Mouse (Mus musculus) lung, postnatal 10 days (tissue): ENCODE results near the gene 6430548M08Rik.

Experiments
- DNase-seq: peaks from one replicate; pipeline ENCODE4 v3.0.0; 2021

6430548M08Rik gene

DNA sequence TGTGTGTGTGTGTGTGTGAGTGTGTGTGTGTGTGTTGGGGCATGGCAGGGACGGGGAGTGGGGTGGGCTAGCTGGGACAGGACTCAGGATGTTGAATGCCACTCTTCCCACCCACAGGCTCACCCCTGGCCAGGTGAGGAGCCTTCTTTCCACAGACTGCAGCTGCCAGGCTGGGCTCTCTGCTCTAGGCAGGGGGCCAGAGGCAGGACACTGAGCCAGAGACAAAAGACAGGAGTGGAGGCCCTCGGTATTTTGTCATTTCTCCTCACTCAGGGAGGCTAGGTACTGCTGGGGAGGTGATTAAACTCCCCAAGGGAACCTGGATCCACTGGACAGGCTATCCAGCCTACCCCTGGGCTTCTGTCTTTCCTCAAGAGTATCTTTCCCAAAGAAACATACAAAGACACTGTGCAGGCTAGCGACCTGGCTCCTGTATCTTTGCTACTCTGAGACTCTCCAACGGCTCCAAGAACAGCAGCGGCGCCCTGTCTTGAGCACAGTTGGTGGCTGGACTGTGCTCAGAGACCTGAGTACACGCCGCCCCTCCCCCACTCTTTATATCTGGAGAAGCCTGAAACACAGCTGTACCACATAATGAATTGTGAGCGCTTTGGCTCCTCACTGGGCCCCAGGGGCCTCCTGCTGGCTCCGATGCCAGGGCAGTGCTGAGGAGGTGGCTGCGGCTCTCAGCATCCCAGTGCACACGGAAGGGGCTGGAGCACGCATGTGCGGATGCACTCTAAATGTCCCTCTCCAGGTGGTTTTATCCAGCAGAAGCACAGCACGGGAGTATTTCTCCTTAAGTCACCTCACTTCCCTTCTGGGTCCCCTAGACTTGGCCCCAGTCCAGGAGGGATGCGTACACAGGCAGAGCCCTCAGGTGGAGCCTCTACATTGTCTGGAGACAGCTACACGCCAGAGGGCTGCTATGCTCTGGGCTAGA is 71.2 kb downstream of the 6430548M08Rik start:
- DNase-seq = peak; percentile 64

DNA sequence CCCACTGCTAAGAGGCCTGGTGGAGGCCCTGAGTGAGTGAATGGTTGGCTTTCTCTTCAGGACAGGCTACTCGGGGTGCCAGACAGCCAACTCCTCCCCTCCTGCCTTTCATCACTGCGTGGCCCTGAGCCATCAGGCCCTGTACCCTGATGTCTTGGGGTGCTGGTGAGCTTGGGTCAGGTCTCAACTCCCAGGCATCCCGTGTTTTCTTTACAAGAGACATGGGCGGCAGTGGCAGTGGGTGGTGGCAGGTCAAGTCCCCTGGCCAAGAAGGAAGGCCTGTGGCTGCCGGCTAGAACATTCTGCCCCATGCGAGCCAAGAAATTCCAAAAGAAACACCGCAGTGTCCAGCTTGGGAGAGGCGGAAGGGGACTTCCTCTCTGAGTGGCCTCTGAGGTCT is 72.5 kb downstream of the 6430548M08Rik start:
- peak; percentile 77 for DNase-seq

DNA sequence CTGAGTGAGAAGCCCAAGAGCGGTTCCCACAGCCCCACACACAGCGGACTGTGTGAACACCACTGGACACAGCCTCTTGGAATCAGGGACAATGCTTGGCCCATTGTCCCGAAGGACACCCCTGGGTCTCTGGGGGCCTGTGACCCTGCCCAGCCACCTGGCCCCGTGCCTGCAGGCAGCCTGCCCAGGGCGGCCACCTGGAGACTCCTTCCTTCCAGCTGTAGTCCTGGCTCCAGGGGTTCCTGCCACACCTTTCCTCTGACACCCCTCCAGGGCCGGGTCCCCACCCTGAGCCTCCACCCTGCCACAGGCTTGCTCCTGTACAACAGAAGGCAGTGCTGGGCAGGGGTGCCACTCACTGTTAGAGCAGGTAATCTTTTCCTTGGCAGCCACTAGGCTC is 74.6 kb downstream of the 6430548M08Rik start:
- peak; percentile 53 for DNase-seq

DNA sequence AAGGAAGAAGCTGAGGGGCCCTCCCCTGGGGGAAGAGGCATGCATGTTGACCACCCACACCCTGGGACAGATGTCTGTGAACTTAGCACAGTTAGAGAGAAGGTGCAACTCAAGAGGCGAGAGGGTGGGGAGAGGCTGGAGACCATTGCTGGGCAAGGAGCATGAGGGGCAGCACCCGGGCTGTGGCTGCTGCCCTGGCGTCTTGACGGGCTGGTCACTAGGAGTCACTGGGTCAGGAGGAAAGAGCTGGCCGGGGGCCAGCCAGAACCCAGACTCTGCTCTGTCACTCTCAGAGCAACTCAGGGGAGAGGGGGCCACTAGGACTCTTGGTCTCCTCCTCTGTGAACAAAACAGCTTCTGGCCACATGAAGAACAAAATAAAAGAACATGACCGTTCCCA is 75.5 kb downstream of the 6430548M08Rik start:
- DNase-seq = no peak

DNA sequence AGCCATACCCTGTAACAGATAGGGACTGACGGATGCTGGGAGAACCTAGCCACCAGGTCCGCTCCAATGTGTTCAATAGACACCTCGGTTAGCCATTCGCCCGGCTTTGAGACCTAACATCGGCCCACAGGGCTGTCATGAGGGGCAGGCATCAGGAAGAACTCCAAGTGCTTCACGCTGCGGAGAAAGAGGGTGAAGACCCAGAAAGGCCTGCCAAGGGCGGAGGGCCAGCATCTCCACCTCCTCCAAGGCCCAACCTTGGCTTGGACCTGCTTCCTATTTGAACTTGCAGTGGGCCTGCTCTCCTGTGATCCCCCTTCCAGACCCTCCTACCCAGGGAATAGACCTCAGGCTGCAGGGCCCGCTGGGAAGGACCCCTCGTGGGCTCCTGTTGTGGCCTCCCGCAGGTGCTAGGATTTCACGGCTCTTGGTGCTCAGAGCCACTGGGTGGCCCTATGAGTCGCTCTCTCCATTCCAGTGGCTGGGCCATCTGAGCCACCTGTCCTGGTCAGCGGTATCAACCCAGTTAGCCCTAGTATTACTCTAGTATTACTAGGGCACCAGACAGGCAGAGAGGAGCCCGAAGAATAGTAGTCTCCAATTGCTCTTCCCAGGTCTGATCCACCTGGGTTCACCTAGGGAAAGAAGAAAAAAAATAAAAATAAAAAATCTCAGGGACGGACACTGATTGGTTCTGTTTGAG is 76.3 kb downstream of the 6430548M08Rik start:
- DNase-seq = no peak

DNA sequence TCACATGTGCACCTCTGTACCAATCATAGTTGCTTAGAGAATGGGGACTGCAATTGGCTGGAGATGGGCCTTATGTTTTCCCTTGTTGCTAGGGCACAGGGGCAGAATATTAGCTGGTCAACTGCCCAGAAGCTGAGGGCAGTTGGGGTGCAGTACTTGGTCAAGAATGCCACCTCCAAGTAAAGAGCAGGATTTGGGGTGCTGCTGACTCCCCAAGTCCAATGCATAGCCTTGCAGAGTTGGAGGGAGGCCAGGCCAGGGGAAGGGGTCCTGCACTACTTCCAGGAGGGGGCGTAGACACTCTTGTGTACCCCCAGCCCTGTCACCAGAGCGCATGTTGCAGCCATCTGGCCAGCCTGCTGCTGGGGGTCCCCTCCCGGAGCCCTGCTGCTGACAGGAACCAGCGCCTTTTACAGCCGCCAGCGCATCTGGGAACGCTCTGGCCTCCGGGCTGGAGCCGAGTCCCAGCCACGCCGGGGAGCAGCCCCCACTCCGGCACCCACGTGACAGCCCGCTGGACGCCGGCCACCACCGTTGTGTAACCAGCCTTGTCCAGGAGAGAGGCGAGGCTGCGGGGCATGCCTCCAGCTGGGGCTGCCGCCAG is 77.0 kb downstream of the 6430548M08Rik start:
- DNase-seq = peak; percentile 98

DNA sequence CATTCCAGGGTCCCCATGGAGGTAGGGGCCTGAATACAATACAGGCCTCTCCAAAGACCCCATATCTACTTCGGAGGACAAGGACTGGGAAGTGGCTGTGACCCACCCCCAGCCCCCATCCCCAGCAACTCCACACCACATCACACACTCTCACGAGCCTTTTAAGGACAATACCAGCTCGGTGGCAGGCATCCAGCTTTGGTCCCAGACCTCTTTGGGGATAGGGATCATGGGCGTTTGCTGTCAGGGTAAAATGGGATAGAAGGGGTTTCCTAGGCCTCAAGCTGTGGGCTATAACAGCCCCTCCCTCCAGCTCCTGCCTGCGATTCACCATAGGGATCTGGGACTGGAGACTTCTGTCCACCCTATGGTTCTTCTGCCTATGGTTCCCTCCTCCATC is 77.7 kb downstream of the 6430548M08Rik start:
- no peak for DNase-seq

DNA sequence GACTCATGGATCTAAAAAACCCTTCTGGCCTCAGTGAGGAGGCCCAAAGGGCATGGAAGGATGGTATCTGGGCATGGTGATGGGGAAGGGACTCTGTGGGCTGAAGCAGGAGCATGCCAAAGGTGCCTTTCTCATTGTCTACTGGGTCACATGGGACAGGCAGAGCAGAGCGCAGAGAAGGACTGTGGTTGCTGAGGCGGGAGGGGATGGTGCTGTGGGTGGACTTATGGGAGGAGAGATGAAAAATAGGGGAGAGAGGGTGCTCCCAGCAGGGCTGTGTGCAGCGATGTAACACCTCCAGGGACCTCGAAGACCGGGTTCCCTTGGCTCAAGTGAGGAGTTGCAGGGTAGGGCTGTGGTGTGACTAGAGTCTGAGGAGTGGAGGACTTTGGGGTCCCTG is 78.2 kb downstream of the 6430548M08Rik start:
- no peak for DNase-seq

DNA sequence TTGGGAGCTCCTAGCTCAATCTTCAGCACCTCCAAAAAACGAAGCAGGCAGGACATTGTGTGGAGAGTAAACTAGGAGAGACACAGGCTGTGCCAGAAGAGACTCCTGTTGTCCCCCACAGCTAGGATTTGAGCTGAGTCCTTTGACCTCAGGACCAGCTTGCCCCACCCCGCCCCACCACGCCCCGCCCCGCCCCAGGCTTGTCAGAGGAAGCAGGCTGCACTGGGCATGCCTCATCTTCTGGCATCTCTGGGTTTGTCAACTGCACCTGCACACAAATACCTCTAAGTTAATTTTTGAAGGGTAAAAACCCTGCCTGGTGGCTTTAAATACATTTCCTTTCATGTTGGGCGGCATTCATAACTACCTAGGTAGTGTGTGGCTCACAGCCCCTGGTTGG is 87.4 kb downstream of the 6430548M08Rik start:
- no peak for DNase-seq

DNA sequence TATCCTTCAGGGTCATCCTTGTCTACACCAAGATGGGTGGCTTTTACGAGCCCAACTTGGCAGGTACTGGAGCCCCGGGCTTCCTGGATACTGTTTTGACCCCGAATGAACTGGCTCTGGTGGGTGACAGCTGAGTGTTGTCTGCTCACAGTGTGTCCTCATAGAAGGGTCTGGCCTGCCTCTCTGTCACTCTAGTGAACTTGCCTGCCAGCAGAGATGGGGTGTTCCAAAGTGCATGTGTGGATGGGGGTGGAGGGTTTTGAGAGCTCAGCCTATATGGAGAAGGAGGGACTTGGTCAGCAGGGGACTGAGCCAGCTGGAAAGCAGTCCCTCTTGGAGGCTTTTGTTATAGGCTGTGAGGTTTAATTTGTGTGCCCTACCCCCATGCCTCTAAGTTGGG is 88.6 kb downstream of the 6430548M08Rik start:
- peak; percentile 77 for DNase-seq

DNA sequence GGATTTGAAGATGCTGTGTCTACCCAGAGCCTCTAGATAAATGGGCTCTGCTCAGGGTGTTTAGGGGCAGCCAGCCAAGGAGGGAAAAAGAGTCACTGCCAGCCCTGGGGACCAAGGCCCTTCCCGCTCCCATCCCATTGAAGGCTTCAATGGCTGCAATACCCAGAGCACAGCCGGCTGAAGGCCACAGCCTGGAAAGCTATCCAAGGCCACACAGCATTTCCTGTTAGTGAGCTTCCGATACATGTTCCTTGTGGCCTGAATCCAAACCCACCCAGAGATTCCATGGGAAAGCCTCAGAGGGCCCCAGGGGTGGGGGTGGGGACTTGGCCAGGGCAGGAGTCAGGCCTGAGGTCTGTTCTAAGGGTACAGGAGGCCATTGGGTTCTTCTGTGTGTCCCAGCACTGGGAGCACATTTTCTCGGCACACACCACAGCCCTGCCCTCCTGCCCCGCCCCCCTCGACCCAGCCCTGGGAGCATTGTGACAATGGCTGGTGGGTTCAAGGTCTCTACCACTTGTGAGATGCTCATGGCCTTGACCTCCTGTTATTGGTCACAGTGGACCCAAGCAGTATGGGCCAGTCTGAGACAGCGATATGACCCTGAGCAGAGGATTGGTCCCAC is 90.9 kb downstream of the 6430548M08Rik start:
- peak; percentile 85 for DNase-seq

DNA sequence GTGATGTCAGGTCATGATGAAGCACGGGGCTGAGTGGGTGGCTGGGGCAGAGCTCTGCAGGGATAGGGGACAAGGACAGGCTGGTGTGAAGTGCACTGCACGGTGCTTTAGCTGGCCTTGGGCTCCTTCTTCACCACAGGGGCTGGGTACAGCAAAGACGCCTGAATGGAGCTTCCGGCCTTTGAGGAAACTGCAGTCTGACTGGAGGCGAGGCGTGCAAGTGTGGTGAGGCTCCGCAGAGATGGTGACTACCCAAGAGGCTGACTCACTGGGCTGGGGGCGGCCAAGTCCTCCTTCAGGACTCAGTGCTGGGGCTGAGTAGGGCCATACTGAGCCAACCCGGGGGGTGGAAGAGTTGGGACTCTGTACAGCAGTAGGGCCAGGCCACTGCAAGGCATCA is 92.0 kb downstream of the 6430548M08Rik start:
- no peak for DNase-seq

DNA sequence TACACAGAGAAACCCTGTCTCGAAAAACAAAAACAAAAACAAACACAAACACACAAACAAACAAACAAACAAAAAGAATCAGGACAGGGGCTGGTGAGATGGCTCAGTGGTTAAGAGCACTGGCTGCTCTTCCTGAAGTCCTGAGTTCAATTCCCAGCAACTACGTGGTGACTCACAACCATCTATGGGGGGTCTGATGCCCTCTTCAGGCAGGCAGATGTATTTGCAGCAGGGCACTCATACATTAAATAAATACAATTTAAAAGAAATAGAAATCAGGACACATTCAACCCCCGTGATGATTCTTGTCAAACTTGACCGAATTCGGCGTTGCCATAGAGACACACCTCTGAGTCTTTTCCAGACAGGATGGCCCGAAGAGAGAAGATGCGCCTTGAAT is 93.4 kb downstream of the 6430548M08Rik start:
- DNase-seq = no peak

DNA sequence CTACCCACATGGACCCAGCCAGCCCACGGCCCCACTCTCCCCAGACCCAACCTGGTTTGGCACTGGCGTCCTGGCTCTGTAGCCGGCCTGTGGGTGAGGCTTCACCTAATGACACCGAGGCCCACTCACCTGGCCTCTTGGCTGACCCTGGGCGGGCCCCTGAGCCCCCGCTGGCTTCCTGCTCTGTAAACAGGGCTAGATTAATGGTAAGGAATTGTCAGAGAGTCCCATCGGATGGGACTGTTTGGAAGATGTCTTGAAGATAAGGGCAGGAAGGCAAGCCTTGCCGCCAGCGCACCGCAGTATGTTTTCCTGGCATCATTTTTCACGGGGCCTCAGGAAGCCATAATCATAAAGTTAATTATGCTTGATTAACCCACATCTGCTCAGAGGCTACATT is 94.2 kb downstream of the 6430548M08Rik start:
- DNase-seq = no peak

DNA sequence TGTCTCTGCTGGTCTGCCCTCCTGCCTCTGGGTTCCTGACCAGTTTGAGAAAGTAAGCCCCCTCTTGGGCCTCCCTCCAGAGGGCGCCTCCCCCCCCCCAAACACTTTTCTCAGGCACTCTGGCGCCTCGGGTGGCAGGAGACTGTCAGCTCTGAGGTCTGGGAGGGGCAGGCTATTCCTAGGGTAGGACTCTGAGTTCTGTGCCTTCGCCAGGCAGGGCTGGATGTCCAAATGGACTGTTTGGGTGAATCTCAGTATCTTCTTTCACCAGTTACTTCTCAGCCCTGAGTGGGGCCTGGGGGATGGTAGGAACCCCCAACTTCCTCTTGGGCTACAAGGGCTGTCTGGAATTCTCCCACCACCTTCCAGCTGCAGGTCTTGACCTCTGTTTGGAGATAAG is 97.4 kb downstream of the 6430548M08Rik start:
- no peak for DNase-seq

DNA sequence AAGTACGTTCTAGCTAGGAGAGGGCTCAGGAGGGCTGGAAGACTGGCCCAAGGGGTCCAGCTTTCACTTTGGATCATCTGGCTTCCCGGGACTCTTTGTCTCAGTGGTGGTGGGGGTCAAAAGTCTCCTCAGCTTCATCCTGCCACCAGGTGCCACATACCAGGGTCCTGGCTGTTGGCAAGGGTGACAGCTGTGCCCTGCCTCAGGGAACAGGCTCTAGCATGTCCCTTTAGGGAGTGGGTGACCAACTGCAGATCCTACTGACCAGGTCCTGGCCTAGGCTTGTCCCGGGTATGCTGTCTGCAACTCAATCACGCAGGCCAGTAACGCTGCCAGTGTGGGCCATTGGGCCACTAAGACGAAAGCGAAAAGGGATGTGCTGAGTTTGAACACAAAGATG is 98.6 kb downstream of the 6430548M08Rik start:
- DNase-seq = no peak

DNA sequence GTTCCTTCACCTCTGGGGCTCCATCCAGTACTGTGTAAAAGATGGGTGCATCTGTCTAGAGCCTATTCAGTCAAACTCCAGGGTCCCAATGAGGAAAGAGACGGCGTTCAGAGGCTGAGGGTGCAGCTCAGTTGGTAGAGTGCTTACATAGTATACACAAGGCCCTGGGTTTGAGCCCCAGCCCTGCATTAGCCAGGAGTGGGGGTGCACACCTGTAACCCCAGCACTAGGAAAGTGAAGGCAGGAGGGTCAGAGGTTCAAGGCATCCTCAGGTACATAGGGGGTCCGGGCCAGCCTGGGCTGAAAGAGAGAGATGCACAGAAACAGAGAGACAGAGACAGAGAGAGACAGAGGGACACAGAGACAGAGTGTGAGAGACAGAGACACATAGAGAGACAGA is 99.3 kb downstream of the 6430548M08Rik start:
- DNase-seq = no peak

DNA sequence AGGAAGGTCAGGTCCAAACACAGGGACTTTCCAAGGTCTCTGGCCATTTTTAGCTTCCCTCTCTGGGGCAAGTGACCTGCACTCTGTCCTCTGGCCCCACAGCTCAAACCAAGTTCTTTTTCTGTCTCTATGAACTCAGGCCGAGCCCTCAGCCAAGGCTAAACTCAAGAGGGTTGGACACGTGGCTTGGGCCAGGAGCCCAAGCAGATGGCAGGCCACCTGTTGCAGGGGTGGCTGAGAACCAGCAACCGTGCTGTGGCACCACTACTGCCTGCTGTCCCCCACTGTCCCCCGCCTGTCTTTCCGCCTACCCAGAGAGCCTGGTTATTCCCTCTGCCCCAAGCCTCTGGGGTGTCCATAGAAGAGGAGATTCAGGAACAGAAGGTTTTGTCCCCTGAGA is 100.0 kb downstream of the 6430548M08Rik start:
- no peak for DNase-seq
